Mouse (Mus musculus) megakaryocyte, embryonic 14.5 days (primary cell): Measurements from ENCODE around the gene Pam16.

Source experiments
- FLI1 ChIP-seq: IDR thresholded peaks from 2 replicates; pipeline ENCODE4 v1.6.1; 2012; ENCODE audit warnings: low read length, inconsistent platforms, mixed read lengths
- GATA1 ChIP-seq: IDR thresholded peaks from 3 replicates; pipeline ENCODE4 v1.6.1; 2012; ENCODE audit warnings: mixed read lengths, low read length, inconsistent platforms, borderline replicate concordance

- TF ChIP-seq GATA1 (no peak), FLI1 (no peak)
These were observed 48.8 kb downstream of the Pam16 start for GRCm38 (mm10) chr16:4576038-4576437.
